Mouse (Mus musculus): ENCODE results near the gene Gm49776. TPM values are rescaled to one million over a fixed set of nuclear protein-coding genes. Genes with fewer than 3 reads are reported as not detected.
"Not testable (repeated sequence)": the region's sequence is repeated elsewhere in the genome, so short reads cannot be mapped to it uniquely, and the experiment has no call there.

The Gm49776 gene
- polyA plus RNA-seq, 1 experiment, result not detected

GRCm38 (mm10) chr16:18203430-18204091 is 54.6 kb downstream of the Gm49776 start:
- DNase-seq (ENCODE audit: low read depth), result no peak

- DNase-seq (ENCODE audit: low read depth), result no peak
These were observed 56.1 kb downstream of the Gm49776 start for GRCm38 (mm10) chr16:18202061-18202460.

- no peak for DNase-seq (ENCODE audit: low read depth)
These were observed 56.5 kb downstream of the Gm49776 start for GRCm38 (mm10) chr16:18201620-18202019.

- DNase-seq (ENCODE audit: low read depth), result no peak
These were observed 58.1 kb downstream of the Gm49776 start for GRCm38 (mm10) chr16:18200062-18200461.

- DNase-seq (ENCODE audit: low read depth), result no peak
These were observed 59.6 kb downstream of the Gm49776 start for GRCm38 (mm10) chr16:18198365-18199098.

- no peak for DNase-seq (ENCODE audit: low read depth)
These were observed 60.2 kb downstream of the Gm49776 start for GRCm38 (mm10) chr16:18197881-18198280.

- DNase-seq (ENCODE audit: low read depth), result not testable (repeated sequence)
These were observed 62.6 kb downstream of the Gm49776 start for GRCm38 (mm10) chr16:18195561-18195960.

Other genes with a start within 250 kb of the Gm49776 start
- gene Dgcr6, start 205.5 kb downstream of the Gm49776 start, polyA plus RNA-seq (2012; rRNA removed), result 89.8 and 92.7 TPM in 2 replicates
- 83.4 and 90.0 TPM in 2 replicates for gene Prodh, start 168.1 kb downstream of the Gm49776 start, polyA plus RNA-seq (2012; rRNA removed)
- 2.3 and 3.5 TPM in 2 replicates for gene Rtn4r, start 130.7 kb downstream of the Gm49776 start, polyA plus RNA-seq (2012; rRNA removed)
- 0.12 and 0.32 TPM in 2 replicates for gene Ccdc188, start 40.4 kb downstream of the Gm49776 start, polyA plus RNA-seq (2012; rRNA removed)
- gene Zdhhc8, start 23.2 kb downstream of the Gm49776 start, polyA plus RNA-seq (2012; rRNA removed), result 48.1 and 52.7 TPM in 2 replicates
- gene Trmt2a, start 9.6 kb downstream of the Gm49776 start, polyA plus RNA-seq (2012; rRNA removed), result 51.0 and 55.1 TPM in 2 replicates
- gene Ranbp1, start 9.6 kb downstream of the Gm49776 start, polyA plus RNA-seq (2012; rRNA removed), result 32.5 and 45.0 TPM in 2 replicates
- gene Dgcr8, start 30.9 kb upstream of the Gm49776 start, polyA plus RNA-seq (2012; rRNA removed), result 18.3 and 19.3 TPM in 2 replicates
- 31.0 and 43.2 TPM in 2 replicates for gene Tango2, start 89.8 kb upstream of the Gm49776 start, polyA plus RNA-seq (2012; rRNA removed)
- 56.5 and 57.9 TPM in 2 replicates for gene Arvcf, start 89.9 kb upstream of the Gm49776 start, polyA plus RNA-seq (2012; rRNA removed)
- 15.9 and 22.6 TPM in 2 replicates for gene Txnrd2, start 168.1 kb upstream of the Gm49776 start, polyA plus RNA-seq (2012; rRNA removed)
- 412 and 687 TPM in 2 replicates for gene Comt, start 168.5 kb upstream of the Gm49776 start, polyA plus RNA-seq (2012; rRNA removed)
- 9.3 and 11.4 TPM in 2 replicates for gene Gnb1l, start 240.4 kb upstream of the Gm49776 start, polyA plus RNA-seq (2012; rRNA removed)
- gene Rtl10, start 240.6 kb upstream of the Gm49776 start, polyA plus RNA-seq (2012; rRNA removed), result 6.2 and 7.1 TPM in 2 replicates